Mouse (Mus musculus): Measurements from ENCODE around the gene Foxp1. TPM values are rescaled to one million over a fixed set of nuclear protein-coding genes. Genes with fewer than 3 reads are reported as not detected.

Foxp1 gene
- polyA plus RNA-seq, 1 experiment from 2014 or later = 141 TPM

GRCm38 (mm10) chr6:99093208-99093607 is 429.3 kb downstream of the Foxp1 start:
- WGBS = 59% methylated on average over 5 of the region's 5 CpGs

GRCm38 (mm10) chr6:99091799-99092198 is 430.7 kb downstream of the Foxp1 start:
- no peak for ATAC-seq (ENCODE audit: low FRiP score, low read depth)
- Histone ChIP-seq H3K9ac (no peak overlapping the region), H3K9me3 (no peaks in the 10 kb centered on the region), H3K4me2 (replicated peaks) (no peak overlapping the region), H3K4me3 (no peak overlapping the region), H3K27me3 (no peaks in the 10 kb centered on the region), H3K27ac (no peak overlapping the region), H3K4me1 (peaks cover 38% of the 10 kb centered on the region), H3K36me3 (no peaks in the 10 kb centered on the region)
- 71% methylated on average over 2 of the region's 2 CpGs for WGBS

More at GRCm38 (mm10) chr6:99093208-99093607, 429.3 kb downstream of the Foxp1 start:
- H3K36me3 ChIP-seq = no peaks in the 10 kb centered on the region
- peaks cover 43% of the 10 kb centered on the region for H3K4me1 ChIP-seq
- no peak overlapping the region for H3K27ac ChIP-seq
- H3K4me3 ChIP-seq = no peak overlapping the region
- H3K9me3 ChIP-seq = no peaks in the 10 kb centered on the region
- ATAC-seq (ENCODE audit: low FRiP score, low read depth) = no peak
- no peak overlapping the region for H3K4me2 ChIP-seq (replicated peaks)
- no peak overlapping the region for H3K9ac ChIP-seq
- H3K27me3 ChIP-seq = no peaks in the 10 kb centered on the region

DNA sequence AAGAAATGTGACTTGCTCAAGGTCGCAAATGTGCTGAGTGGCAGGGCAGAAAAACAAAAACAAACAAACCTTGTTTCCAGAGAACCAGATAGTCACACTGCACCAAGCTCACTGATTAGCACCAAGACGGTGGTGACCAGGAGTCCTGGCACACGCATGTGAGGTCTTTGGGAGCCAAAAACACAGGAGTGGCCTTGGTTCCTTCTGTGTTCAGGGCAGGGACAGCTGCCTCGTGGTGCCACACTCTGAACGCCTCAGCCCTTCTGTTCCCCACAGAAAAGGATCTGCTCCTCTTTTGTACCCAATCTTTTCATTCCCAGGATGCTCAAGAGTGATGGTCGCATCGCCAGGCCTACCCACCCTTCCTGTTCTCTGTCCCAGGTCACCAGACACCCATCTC is 434.9 kb downstream of the Foxp1 start:
- ATAC-seq (ENCODE audit: low FRiP score, low read depth) = no peak
- 77% methylated on average over 7 of the region's 7 CpGs for WGBS
- Histone ChIP-seq H3K4me3 (no peak overlapping the region), H3K4me2 (replicated peaks) (no peak overlapping the region), H3K9ac (no peak overlapping the region), H3K27ac (no peak overlapping the region), H3K9me3 (no peaks in the 10 kb centered on the region), H3K36me3 (0 out of 2 replicates have a peak, but pooled peaks cover 2% of the 10 kb centered on the region), H3K27me3 (no peaks in the 10 kb centered on the region), H3K4me1 (peaks cover 8% of the 10 kb centered on the region; the same call in 1 of the 2 replicates)

GRCm38 (mm10) chr6:99084956-99085355 is 437.6 kb downstream of the Foxp1 start:
- no peaks in the 10 kb centered on the region for H3K27me3 ChIP-seq
- peaks cover 20% of the 10 kb centered on the region for H3K4me1 ChIP-seq
- no peak overlapping the region for H3K4me2 ChIP-seq (replicated peaks)
- 78% methylated on average over 4 of the region's 4 CpGs for WGBS
- ATAC-seq (ENCODE audit: low FRiP score, low read depth) = no peak
- H3K4me3 ChIP-seq = no peak overlapping the region
- no peaks in the 10 kb centered on the region for H3K9me3 ChIP-seq
- no peak overlapping the region for H3K9ac ChIP-seq
- 0 out of 2 replicates have a peak, but pooled peaks cover 2% of the 10 kb centered on the region for H3K36me3 ChIP-seq
- no peak overlapping the region for H3K27ac ChIP-seq

- Histone ChIP-seq H3K9ac (no peak overlapping the region), H3K4me1 (peaks cover 24% of the 10 kb centered on the region), H3K27me3 (no peaks in the 10 kb centered on the region), H3K4me3 (no peak overlapping the region), H3K36me3 (0 out of 2 replicates have a peak, but pooled peaks cover 2% of the 10 kb centered on the region), H3K27ac (no peak overlapping the region), H3K4me2 (replicated peaks) (no peak overlapping the region), H3K9me3 (no peaks in the 10 kb centered on the region)
- 29% methylated on average over 5 of the region's 5 CpGs for WGBS
- ATAC-seq (ENCODE audit: low FRiP score, low read depth) = no peak
Observed at GRCm38 (mm10) chr6:99081259-99081658, 441.3 kb downstream of the Foxp1 start.

GRCm38 (mm10) chr6:99079041-99079835 is 443.3 kb downstream of the Foxp1 start:
- no peak overlapping the region for H3K4me3 ChIP-seq
- 56% methylated on average over 10 of the region's 10 CpGs for WGBS

DNA sequence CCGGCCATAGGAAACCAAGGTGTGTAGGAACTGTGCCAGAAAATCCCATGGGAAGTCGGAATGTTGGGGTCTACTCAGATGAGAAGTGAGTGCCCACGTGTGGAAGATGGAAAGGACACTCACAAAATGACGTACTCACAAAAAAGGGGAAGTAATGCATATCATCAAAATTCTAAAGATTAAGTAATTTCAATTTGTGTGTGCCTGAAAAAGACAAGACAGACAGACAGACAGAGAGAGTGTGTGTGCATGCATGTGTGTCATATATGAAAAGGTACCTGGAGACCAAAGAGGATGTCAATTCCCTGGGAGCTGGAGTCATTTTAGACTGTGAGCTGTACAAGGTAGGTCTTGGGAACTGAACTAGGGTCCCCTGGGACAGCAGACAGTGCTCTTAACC is 444.4 kb downstream of the Foxp1 start:
- Histone ChIP-seq H3K36me3 (peaks cover 24% of the 10 kb centered on the region), H3K4me3 (no peak overlapping the region), H3K27me3 (no peaks in the 10 kb centered on the region), H3K4me1 (peaks cover 21% of the 10 kb centered on the region), H3K27ac (no peak overlapping the region), H3K4me2 (replicated peaks) (no peak overlapping the region), H3K9me3 (peaks cover 6% of the 10 kb centered on the region; the same call in 1 of the 2 replicates), H3K9ac (no peak overlapping the region)
- ATAC-seq (ENCODE audit: low FRiP score, low read depth) = no peak
- WGBS = 88% methylated on average over 4 of the region's 4 CpGs

More at GRCm38 (mm10) chr6:99079041-99079835, 443.3 kb downstream of the Foxp1 start:
- Histone ChIP-seq H3K9ac (no peak overlapping the region), H3K4me2 (replicated peaks) (no peak overlapping the region), H3K27ac (no peak overlapping the region), H3K9me3 (peaks cover 6% of the 10 kb centered on the region; the same call in 1 of the 2 replicates), H3K27me3 (no peaks in the 10 kb centered on the region), H3K4me1 (peaks cover 21% of the 10 kb centered on the region), H3K36me3 (peaks cover 20% of the 10 kb centered on the region)
- no peak for ATAC-seq (ENCODE audit: low FRiP score, low read depth)

DNA sequence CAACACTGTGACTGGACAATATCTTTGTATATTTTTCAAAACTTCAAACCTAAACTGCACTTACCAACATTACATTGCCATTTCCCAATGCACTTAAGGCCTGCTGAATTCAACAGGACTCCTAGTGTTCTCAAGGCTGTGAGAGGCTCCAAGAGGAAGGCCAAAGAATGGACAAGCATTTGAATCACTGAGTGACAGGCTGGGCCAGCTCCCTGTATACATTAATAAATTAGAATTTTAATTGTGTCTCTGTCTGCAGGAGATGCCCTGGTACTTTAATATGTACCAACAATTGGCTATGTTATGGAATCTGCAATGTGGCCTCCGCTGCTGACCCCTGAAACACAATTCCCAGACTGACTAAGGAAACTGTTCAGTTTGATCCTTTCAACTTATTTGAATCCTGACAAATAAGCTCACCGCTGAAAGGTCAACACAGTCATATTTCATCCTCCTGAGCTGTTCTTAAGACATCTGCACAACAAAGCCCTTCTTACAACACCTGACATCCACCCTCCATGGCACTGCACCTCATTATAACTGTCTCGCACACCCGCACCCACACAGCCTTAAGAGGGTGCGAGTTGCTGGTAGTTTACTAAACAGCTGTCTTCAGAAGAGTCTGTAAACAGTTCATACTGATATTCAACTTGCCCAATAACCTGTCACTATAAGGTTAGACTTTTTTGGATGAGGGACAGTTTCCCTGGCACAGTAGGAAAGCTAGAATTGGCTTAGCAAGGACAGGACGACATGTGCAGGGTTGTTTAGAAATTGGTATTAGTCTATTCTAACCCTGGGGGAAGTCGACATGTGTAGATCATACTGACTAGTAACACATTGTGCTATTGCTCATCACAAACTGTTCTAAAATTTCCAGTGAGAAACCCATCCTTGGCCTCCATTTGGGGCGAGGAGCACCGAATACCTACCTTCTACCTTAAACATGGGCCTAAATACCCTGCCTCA is 448.9 kb downstream of the Foxp1 start:
- Histone ChIP-seq H3K36me3 (peaks cover 29% of the 10 kb centered on the region), H3K4me1 (no peaks in the 10 kb centered on the region), H3K4me2 (replicated peaks) (no peak overlapping the region), H3K4me3 (no peak overlapping the region), H3K27ac (no peak overlapping the region), H3K27me3 (no peaks in the 10 kb centered on the region; the same call in 1 of the 2 replicates), H3K9me3 (peaks cover 6% of the 10 kb centered on the region; the same call in 1 of the 2 replicates), H3K9ac (no peak overlapping the region)
- no peak for ATAC-seq (ENCODE audit: low FRiP score, low read depth)
- WGBS = 77% methylated on average over 9 of the region's 9 CpGs

DNA sequence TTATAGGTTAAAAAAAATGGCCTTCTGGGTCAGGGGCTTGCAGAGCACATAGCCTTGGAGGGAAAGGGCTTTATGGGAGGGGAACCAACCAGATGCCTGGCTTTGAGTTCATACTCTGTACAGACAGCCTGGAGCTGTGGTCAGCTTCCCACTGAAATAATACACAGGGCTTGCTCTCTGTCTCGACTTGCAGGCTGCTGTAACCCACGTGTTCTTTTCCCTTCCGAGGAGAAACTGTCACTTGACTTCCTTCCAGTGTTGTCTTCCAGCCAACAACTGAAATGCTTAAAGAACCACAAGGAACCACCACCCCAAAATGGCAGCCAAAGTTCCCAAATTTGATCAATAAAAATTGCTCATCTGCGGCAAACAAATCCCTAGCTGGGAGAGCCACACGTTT is 451.8 kb downstream of the Foxp1 start:
- Histone ChIP-seq H3K4me1 (peaks cover 26% of the 10 kb centered on the region), H3K27me3 (no peaks in the 10 kb centered on the region; the same call in 1 of the 2 replicates), H3K36me3 (peaks cover 26% of the 10 kb centered on the region), H3K27ac (no peak overlapping the region), H3K9me3 (peaks cover 6% of the 10 kb centered on the region; the same call in 1 of the 2 replicates), H3K9ac (no peak overlapping the region), H3K4me3 (no peak overlapping the region), H3K4me2 (replicated peaks) (no peak overlapping the region)
- ATAC-seq (ENCODE audit: low FRiP score, low read depth) = no peak
- 39% methylated on average over 5 of the region's 5 CpGs for WGBS

GRCm38 (mm10) chr6:99069726-99070125 is 452.8 kb downstream of the Foxp1 start:
- Histone ChIP-seq H3K4me1 (peaks cover 34% of the 10 kb centered on the region), H3K4me2 (replicated peaks) (no peak overlapping the region), H3K36me3 (peaks cover 16% of the 10 kb centered on the region), H3K9me3 (no peaks in the 10 kb centered on the region), H3K9ac (no peak overlapping the region), H3K27ac (no peak overlapping the region), H3K4me3 (no peak overlapping the region), H3K27me3 (no peaks in the 10 kb centered on the region; the same call in 1 of the 2 replicates)
- ATAC-seq (ENCODE audit: low FRiP score, low read depth) = no peak
- WGBS = 97% methylated on average over 1 of the region's 1 CpGs

DNA sequence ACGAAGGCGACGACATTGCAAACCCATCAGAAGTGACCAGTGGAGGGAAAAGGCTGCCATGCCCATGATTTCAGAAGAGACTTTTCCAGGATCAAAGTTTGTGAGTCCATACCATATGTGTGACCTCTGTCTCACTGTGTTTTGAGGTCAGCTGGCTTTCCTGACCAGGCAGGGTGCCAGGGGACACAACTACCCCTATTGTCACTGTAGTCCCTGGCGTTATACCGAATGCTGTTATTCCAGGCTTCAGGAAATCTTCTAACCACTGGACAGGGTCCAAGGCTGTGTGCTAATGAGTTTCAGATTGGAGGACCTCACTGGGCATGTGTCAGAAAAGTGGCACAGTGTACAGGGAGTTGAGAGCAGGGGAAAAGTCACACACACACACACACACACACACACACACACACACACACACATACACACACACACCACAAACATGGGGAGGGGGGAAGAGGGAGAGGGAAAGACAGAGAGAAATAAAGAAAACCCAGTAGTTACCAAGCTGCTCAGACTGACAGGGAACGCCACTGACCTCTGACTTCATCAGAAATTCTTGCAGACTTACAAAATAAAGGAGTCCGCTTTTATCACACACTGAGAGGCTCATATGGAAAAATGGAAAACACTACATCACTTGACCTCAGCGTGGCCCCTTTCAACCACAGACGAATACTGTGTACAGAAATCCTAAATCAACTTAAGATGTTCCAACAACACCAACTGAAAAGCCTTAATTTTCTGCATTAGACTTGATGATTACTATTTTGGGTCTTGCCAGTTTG is 456.8 kb downstream of the Foxp1 start:
- Histone ChIP-seq H3K9me3 (no peaks in the 10 kb centered on the region), H3K4me3 (no peak overlapping the region), H3K36me3 (peaks cover 5% of the 10 kb centered on the region; the same call in 1 of the 2 replicates), H3K4me1 (peaks cover 47% of the 10 kb centered on the region), H3K9ac (no peak overlapping the region), H3K27me3 (no peaks in the 10 kb centered on the region), H3K27ac (peak overlapping the region; percentile 22; the same call in 1 of the 2 replicates), H3K4me2 (replicated peaks) (no peak overlapping the region)
- ATAC-seq (ENCODE audit: low FRiP score, low read depth) = no peak
- 38% methylated on average over 9 of the region's 9 CpGs for whole genome bisulfite sequencing
